Mouse (Mus musculus) frontal cortex, postnatal 10 days (tissue): ENCODE measurements around the gene Rbm34.
A peak's percentile ranks its signal among the peaks of the same experiment; 100 is the strongest.

ENCODE experiments used
- DNase-seq, 2 experiments: peaks; one replicate each; pipeline ENCODE4 v3.0.0; 2022; ENCODE audit warnings: low spot score in 2 of 2, mixed read lengths in 1 of 2

Rbm34 gene

DNA sequence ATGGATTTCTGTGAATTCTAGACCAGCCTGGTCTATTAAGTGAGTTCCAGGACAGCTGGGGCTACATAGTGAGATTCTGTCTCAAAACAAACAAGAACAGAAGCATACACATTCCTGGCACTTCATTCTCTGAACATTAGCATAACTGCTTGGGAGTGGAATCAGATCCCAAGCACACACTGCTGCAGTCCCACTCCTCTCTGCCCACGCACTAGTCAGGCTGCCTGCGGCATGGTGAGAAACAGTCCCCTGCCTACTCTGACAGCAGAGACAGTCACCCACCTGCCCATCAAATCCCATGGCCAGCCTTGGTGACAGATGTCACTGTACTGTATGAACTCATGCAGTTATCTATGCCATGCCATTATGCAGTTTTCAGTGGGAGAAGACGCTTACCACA is 9.4 kb downstream of the Rbm34 start:
- DNase-seq, result no peak

DNA sequence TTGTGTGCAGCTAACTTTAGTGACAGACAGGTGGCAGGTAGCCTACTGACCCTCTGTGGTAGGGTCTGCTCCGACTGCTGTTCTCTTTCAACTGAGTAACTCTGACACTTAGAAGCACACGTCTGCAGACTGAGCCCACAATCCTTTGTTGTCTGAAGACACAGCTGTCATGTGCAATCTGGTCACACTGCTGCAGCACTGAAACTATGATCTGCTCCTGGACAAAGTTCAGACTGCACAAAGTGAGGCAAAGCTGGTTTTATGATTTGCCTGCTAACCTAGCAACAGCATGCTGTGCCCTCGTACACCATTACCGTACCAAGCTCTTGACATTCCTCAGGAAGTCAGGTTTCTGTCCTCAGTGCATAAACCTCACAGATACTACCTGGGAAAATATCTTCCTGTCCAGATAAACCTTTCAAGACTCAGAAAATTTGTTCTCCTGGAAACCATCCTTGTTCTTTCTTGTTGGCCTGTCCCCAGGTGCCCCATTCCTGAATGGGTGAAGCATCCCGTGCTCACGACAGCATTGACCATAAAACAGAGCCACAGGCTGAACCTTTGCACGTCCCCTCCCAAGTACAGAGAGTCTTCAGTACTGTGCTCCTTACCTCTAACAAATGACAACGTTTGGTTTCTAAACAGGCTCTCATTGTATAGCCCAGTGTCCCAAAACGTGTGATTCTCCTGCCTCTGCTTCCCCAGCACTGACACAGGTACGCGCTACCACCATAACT is 18.8 kb downstream of the Rbm34 start:
- no peak for DNase-seq

DNA sequence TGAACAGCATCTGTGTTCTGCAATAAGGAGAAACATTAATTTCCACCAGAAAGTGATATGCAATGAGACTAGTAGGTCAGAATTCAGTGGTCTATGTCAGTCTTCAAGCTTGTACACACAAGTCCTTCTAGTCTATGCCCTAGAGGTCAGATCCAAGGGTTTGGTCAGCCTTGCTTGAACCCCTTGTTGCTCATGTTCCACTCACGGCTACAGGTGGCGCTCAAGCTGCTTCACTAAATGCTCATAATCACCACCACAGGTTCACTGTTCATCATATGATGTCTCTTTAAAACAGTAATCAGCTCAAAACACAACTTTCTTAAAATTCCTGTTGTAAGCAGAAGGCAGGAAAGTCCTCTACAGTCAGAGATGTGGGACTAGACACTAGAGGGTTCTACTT is 21.3 kb downstream of the Rbm34 start:
- no peak for DNase-seq

DNA sequence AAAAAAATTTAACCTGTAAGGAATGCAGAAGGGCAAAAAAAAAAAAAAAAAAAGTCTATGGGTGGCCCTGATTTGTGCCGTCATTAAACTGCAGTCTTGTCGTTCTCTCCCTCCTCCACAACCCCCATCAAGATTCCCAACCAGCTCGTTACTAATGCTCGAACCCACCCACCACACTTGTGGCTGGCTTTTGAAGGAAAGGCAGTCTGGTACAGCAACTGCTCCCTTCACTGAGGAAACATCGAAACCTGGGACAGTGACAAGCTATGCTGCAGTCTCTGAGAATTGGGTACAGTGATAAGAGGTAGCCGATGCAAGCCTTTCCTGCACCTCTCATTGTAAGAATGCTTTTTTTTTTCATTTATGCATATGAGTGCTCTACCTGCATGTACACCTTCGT is 24.4 kb downstream of the Rbm34 start:
- no peak for DNase-seq

DNA sequence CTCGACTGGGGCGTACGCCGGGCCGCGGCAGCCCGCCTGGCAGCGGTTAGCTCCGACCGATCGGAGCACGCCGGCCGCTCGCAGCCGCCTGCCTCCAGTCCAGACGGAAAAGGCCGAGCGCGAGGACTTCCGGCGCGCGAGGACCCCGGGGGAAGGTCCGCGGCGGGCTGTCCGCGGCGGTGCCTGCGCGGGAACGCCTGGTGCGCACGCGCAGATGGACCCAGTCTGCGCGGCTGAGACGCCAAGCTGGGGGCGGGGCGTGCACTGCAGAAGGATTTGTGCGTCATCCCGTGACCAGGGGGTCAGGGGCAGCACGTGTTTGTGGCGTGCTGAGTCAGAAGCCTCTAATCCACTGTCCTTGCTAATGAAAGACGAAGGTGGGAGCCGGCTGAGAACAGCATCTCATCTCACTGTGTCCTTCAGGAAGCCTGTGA is 25.1 kb downstream of the Rbm34 start, which contains the start of gene Tomm20:
Tomm20 (minus strand) TSS at position 115 of the 434 bp plus-strand sequence.
- DNase-seq, result peak; percentile 94 to 97

DNA sequence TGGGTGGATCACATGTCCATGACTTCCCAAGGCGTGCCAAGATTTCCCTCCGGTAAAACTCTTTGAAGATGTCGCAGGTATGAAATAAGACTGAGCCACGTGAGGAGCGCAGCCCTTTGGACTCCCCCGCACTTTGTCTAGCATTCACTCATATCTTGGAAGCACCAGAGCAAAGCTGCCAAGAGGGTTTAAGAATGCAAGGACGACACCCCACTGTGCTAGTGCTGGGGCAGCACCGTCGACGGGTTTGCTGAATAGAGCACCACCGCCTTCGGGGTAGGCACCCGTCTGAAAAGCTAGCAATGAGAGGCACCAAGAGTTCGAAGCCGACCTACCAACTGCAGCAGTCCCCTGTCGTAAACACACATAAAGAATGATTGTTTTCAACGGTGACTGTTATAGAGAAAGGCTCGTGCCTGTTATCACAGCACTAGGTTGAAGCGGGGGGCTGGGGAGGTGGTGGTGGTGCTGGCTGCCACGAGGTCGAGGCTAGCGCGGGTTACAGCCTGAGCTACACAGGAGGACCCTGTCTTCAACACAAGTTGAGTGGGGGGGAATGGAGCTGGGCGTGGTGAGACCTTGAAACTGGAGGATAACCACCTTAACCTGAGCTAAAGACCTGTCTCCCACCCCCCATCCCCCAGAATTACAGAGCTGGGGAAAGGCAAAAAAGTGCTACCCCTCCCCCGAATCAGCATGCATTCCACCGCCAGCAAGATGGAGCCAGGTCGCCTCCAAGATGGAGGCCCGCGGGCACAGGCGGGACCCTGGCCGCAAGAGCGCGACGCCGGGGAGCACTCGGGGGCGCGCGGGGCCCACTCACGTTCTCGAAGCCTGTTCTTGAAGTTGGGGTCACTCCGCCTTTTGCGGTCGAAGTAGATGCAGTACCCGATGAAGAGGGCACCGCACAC is 25.8 kb downstream of the Rbm34 start:
- peak; percentile 27 to 52 for DNase-seq

DNA sequence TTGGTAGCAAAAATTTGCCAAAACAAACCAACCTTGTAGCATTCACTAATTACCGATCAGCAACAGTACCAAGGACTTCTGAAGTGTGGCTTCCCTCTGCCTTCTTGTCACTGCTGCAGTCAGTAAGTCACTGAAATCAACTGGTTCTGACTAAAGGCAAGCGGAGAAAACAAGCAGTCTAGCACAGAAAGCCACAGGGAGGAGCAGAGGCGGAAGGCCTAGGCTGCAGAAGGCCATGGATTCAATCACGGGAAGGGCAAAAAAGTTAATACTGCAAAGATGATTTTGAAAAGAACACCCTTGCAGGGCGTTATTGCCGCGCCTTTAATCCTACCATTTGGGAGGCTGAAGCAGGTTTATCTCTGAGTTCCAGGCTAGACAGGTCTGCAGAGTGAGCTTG is 27.3 kb downstream of the Rbm34 start:
- no peak for DNase-seq

DNA sequence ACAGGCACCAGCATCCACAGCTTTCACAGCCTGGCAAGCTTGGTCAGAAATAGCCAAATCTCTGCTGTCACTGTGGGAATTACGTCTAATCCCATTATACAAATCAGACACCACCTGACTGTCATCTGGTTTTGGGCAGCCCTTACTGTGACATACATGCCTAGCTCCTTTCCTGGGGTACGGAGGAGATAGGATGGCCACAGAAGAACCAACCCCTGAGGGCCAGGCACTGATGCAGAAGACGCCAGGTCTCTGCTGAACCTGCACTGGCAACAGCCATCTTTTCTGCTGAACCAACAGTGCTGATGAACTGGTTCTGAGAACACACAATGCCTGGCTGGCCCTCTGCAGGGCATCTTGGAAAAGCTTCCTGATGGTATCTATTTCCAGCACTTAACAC is 33.5 kb downstream of the Rbm34 start:
- DNase-seq, result no peak

DNA sequence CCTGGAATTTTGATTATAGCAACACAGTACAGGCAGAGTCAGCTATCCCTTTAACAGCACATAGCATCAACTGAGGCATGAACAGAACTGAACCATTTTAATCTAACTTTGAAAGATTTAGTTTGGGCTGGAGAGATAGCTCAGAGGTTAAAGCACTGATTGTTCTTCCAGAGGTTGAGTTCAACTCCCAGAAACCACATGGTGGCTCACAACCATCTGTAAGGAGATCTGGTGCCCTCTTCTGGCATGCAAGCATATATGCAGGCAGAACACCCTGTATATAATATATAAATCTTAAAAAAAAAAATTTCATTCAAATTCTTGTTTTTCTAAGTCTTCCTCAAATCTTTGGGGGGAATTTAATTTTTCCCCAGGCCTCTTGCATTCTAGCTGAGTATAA is 34.9 kb downstream of the Rbm34 start:
- no peak for DNase-seq

DNA sequence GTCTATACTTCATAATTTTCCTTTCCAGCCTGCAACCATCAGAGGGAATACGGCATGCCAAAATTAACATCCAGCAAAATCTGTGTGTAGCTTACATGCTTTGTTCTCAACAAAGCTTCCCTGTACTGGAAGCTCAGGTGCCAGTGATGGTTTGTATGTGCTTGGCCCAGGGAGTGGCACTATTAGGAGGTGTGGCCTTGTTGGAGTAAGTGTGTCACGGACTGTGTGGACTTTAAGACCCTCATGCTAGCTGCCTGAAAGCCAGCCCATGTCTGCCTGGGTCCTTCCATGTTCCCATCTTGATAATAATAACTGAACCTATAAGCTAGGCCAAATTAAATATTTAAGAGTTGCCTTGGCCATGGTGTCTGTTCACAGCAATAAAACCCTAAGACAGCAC is 35.5 kb downstream of the Rbm34 start:
- no peak for DNase-seq

DNA sequence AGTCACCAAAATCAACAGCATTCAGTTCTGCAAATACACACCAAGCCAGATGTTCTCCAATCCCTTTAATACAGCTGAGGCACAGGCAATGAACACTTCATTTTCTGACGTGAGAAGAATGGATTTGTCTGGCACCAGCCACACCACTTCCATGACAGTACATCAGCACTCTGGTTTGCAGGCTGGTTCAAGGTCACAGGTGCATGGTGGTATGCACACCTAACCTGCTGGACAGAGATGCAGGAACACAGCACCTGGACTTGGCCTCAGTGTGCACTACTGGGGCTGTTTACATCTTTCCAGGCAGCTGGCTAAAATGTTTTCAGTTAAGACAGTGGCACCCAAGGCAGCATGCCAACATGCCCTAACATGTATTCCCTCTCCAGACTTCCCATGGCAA is 38.2 kb downstream of the Rbm34 start:
- no peak for DNase-seq

DNA sequence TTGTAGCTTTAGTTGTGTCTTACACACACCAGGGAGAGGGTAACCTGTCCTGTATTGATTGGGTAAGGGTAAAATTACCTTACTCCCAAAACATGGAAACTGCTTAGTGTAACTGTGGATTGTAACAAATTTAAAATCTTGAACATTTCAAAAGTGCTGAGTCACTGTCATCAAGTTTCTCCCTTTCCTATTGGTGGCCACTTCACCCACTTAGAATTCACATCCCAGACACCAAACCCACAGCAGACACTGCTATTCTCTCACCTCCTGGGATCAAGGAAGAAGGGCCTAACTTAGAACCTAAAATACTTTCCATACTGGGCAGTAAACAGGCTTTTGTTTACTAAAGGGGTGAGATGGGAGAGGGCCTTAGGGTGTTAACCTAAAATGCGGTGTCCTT is 38.6 kb downstream of the Rbm34 start:
- DNase-seq, result no peak

DNA sequence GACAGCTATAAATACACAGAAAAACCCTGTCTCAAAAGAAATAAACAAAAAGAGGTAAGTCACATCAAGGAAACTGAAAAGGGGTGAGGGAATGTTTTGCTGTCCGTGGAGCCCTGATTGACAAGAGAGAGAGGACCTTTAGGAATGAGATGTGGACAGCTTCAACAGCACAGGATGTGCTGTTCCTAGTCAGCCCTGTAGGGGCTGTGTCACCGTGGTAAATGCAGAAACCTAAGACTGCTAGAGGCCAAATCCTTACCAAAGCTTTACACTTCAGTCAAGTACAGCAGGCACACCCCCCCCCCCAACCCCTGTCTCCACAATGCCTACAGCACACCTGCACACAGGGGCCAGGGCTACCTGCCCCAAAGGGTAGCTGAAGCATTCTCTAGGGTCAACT is 39.2 kb downstream of the Rbm34 start:
- DNase-seq, result no peak

DNA sequence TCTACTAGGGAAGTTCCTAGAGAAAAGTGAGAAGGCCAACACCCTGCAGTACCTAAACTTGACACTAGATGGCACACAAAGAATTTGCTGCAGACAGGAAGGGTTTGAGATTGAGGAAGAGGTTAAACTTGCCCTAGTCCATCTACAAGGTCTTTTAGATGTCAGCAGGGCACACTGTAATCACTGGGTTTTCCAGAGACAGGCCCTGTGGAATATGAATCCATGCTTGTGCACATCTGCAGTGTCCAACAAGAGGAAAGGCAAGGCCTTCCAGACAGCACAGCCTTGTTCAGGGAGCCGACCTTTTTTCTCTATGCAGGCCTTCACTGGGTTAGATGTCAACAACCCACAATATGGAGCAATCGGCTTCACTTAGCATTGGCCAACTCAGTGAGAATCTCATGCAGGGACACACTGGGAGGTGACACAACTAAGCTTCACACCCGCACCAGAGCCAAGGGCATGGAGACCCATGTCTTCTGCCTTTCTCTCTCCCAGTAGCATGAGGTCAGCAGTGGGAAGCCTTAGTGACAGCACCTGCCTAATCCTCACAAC is 41.2 kb downstream of the Rbm34 start:
- peak in 1 of 2 experiments; percentile 48 for DNase-seq

DNA sequence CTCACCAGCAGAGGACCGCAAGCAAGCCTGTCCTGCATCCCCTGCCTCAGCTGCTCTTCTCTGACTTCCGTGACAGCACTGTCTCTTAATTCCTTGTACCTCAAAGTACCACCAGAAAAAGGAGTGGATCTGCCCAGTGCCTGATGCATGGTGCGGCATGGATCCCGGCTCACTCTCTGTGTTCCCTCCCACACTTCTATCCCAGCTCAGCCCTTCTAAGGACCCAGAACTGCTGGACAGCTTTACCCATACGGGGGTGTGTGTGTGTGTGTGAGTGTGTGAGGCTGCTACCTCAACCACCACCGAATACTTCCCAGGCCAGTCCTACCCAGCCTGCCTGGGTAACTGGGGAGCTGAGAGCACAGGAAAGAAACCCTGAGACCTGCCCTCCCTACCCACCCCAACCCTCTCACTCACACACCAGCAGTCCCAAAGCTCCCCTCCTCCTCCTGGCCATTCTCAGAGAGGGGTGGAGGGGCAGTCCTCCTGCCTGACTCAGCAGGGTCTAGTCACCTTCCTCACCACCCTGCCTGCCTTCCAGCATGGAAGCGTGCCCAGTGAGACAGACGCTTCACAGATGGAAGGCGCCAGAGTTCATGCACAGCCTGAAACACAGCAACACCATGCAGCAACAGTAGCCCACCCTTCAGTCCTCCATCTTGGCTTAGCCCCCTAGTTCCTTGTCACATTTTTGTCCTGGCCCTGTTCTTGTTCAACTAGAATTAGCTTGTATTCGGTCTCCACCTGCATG is 41.9 kb downstream of the Rbm34 start:
- DNase-seq, result no peak

DNA sequence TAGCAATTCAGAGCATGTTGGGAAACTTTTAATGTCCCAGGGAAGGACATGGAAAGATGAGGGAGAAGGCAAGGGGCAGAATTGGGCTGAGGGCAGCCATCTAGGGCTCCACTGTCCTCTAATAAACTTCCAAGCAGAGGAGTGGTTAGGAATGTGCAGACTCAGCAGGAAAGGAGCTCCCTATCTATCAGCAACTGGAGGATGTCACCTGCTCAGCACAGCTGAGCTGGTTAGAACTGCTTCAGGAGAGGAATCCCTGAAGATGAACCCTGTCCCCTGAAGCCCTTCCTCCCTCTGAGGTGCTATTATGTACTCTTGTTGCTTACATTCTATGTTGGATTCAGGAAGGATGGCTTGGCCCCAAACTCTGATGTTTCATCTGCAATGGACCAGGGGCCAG is 42.8 kb downstream of the Rbm34 start:
- no peak for DNase-seq

DNA sequence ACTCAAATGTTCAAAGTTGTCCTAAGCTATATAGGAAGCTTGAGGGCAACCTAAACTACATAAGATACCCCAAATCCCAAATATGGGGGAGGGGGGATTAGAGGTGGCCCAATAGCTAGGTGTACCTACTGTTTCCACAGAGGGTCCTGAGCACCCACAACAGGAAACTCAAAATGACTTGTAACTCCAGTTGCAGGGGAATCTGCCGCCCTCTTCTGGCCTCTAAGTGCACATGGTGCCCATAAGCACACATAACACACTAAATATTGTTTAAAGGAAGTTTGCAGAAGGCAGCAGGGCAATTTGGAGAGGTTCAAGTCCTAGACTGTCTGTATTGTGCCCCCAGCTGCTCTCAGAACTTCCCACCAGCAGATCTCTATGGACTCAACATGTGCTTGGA is 43.8 kb downstream of the Rbm34 start:
- DNase-seq, result no peak

DNA sequence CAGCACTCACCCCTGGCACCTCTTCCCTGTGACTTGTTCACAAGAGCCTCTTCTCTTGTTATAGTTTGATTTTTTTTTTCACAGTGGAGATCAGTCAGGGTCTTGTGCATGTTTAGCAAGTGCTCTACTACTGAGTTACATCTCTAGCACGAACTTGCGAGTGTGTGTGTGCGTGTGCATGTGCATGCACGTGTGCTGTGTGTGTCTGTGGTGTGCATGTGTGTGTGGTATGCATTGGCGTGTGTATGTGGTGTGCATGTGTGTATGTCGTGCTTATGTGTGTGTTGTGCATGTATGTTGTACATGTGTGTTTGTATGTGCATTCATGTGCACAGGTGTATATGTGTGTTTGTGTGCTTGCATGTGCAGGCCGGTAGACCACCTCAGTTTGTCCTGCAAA is 47.9 kb downstream of the Rbm34 start:
- DNase-seq, result no peak

DNA sequence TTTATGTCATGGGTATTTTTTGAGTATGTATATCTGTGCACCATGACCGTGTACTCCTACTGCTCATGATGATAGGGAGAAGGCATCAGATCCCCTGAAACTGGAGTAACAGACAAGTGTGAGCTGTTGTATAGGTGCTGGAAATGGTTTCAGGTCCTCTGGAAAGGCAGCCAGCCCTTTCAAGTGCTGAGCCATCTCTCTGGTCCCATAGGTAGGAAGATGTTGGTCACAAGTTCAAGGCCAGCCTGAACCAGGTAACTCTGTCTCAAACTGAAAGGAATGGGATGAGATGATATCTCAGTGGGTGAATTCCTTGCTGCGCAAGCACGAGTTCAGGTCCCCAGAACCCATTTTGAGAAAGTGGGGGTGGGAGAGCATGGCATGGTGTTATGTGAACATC is 49.4 kb downstream of the Rbm34 start:
- DNase-seq, result no peak

DNA sequence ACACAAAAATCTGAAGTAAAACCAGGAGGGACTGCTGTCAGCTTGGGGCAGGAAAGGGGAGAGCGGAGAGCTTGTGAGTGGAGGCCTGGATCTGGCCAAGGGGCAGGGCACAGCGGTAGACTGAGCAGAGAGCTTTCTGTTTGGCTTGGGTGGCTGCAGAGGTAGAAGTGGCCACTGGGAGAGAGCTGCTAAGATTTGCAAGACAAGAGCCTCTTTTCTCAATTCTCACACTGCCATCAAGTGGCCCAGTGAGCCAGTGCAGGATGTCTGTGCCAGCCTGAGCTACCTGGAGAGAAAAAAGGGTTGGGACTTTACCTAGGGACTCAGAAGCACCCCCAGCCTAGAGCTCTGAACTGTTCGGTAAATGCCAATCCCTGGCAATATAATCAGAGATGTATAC is 50.0 kb downstream of the Rbm34 start:
- DNase-seq, result peak; percentile 62 to 69

DNA sequence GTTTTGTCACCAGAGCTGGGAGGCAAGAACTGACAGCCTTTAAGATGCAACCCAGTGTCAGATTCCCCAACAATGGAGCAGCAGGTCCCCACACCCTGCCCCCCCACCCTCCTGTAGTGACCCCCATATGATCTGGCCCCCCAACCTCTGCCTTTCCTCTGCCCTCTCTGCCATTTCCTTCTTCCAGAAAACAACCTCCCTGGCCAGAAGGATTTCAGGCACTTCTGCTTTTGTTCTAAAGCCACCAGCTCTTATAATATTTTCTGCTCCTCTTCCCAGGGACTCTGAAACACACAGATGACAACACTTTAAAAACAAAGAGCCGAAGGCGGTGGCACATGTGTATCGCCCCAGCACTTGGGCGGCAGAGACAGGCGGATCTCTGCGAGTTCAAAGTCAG is 50.5 kb downstream of the Rbm34 start:
- no peak for DNase-seq

DNA sequence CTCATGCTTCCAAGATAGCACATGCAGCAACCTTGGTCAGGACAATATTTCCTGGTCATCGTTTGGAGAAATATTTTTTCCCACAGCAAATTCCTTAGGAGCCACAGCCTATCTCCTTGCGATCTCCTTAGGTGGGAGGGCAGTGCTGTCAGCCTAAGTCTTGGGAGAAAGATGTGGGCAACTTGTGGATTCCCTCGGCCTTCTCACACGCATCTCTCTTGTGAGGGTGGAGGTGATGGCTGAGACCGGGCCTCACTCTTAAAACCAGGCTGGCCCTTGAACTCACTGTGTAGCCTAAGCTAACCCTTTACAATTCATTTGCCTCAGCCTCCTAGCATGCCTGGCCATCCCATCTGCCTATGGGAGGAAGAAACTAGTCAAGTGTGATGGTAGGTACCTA is 51.2 kb downstream of the Rbm34 start:
- DNase-seq, result no peak
